In genomic region chr2:155825904-155826629, GRCm38 (mm10) we compare ENCODE assay signal across 1 mouse cellular context.
TF ChIP-seq lines count a peak whose summit lies in the region.

No protein-coding gene starts in this region.

TF ChIP-seq in MEL, 35 proteins besides CTCF, POLR2A, EP300 and RAD21 (continued from another document):
- no peak for TF ChIP-seq GATA1 (IDR thresholded peaks at IDR 0.05; ENCODE audit: low read depth, low read length)
- no peak for TF ChIP-seq BHLHE40 (IDR thresholded peaks at IDR 0.05; ENCODE audit: borderline replicate concordance, low read depth, low read length)
- TF ChIP-seq POLR2AphosphoS2 (IDR thresholded peaks at IDR 0.05; ENCODE audit: low read length) = no peak
- no peak for TF ChIP-seq MAFK (IDR thresholded peaks at IDR 0.05; ENCODE audit: borderline replicate concordance, low read depth, low read length)
